Mouse (Mus musculus) thymus, postnatal 10 days (tissue): ENCODE measurements around the gene St3gal3.

Experiments used
- DNase-seq, 2 experiments: peaks; one replicate each; pipeline ENCODE4 v3.0.0; 2021; ENCODE audit warnings: low spot score in 2 of 2

St3gal3 gene

GRCm38 (mm10) chr4:117898111-117898510, 236.6 kb downstream of the St3gal3 start:
- no peak for DNase-seq

- DNase-seq: no peak
These were observed 238.7 kb downstream of the St3gal3 start for GRCm38 (mm10) chr4:117896031-117896430.

- DNase-seq: no peak
These were observed 239.4 kb downstream of the St3gal3 start for GRCm38 (mm10) chr4:117895339-117895738.

- no peak for DNase-seq
These were observed 240.1 kb downstream of the St3gal3 start for GRCm38 (mm10) chr4:117894601-117895000.

- DNase-seq: peak in 1 of 2 experiments; percentile 64
These were observed 241.3 kb downstream of the St3gal3 start for GRCm38 (mm10) chr4:117893376-117893775.

- DNase-seq: peak; percentile 56 to 73
These were observed 243.0 kb downstream of the St3gal3 start, which contains the start of gene Dph2 for GRCm38 (mm10) chr4:117891738-117892161. TSS of gene Dph2 (minus strand) at chr4:117892032.

GRCm38 (mm10) chr4:117890750-117891149, 244.0 kb downstream of the St3gal3 start:
- no peak for DNase-seq

- no peak for DNase-seq
These were observed 244.7 kb downstream of the St3gal3 start for GRCm38 (mm10) chr4:117890031-117890430.

GRCm38 (mm10) chr4:117889471-117889870, 245.2 kb downstream of the St3gal3 start:
- DNase-seq: no peak

- no peak for DNase-seq
These were observed 246.8 kb downstream of the St3gal3 start for GRCm38 (mm10) chr4:117887920-117888319.

- DNase-seq: peak; percentile 87 to 91
These were observed 247.6 kb downstream of the St3gal3 start, which contains the start of gene Atp6v0b for GRCm38 (mm10) chr4:117887133-117887532. TSS of gene Atp6v0b (minus strand) at chr4:117887333.

GRCm38 (mm10) chr4:117886644-117887043, 248.1 kb downstream of the St3gal3 start:
- DNase-seq: no peak

- DNase-seq: no peak
These were observed 248.7 kb downstream of the St3gal3 start for GRCm38 (mm10) chr4:117885994-117886393.

- DNase-seq: no peak
These were observed 249.6 kb downstream of the St3gal3 start for GRCm38 (mm10) chr4:117885093-117885492.

- no peak for DNase-seq
These were observed 250.6 kb downstream of the St3gal3 start for GRCm38 (mm10) chr4:117884146-117884545.

GRCm38 (mm10) chr4:117882701-117883691, 251.7 kb downstream of the St3gal3 start, which contains the start of gene B4galt2:
TSS of gene B4galt2 (minus strand) at chr4:117883487.
- DNase-seq: peak; percentile 27 to 31
